Mouse (Mus musculus) fibroblast of lung, adult 2 months (primary cell): ENCODE results near the gene Ppp1r2.

Source experiments
- DNase-seq: peaks from one replicate; pipeline ENCODE4 v3.0.0-alpha.2; 2011; ENCODE audit warnings: low read depth

Ppp1r2 gene

GRCm38 (mm10) chr16:31233541-31234339 lies 41.3 kb downstream of the Ppp1r2 start:
- peak; percentile 96 for DNase-seq

- no peak for DNase-seq
Measured at GRCm38 (mm10) chr16:31233167-31233498, 41.9 kb downstream of the Ppp1r2 start.

GRCm38 (mm10) chr16:31232491-31233166 lies 42.4 kb downstream of the Ppp1r2 start:
- no peak for DNase-seq

GRCm38 (mm10) chr16:31231591-31231990 lies 43.5 kb downstream of the Ppp1r2 start:
- no peak for DNase-seq

GRCm38 (mm10) chr16:31227746-31228145 lies 47.3 kb downstream of the Ppp1r2 start:
- DNase-seq = no peak

GRCm38 (mm10) chr16:31215271-31215670 lies 59.8 kb downstream of the Ppp1r2 start:
- no peak for DNase-seq

- DNase-seq = no peak
Measured at GRCm38 (mm10) chr16:31213463-31213862, 61.6 kb downstream of the Ppp1r2 start.

- DNase-seq = no peak
Measured at GRCm38 (mm10) chr16:31211503-31211902, 63.6 kb downstream of the Ppp1r2 start.

- DNase-seq = no peak
Measured at GRCm38 (mm10) chr16:31210453-31210852, 64.6 kb downstream of the Ppp1r2 start.

GRCm38 (mm10) chr16:31209911-31210310 lies 65.2 kb downstream of the Ppp1r2 start:
- DNase-seq = no peak

- no peak for DNase-seq
Measured at GRCm38 (mm10) chr16:31205726-31206125, 69.4 kb downstream of the Ppp1r2 start.

- no peak for DNase-seq
Measured at GRCm38 (mm10) chr16:31205187-31205586, 69.9 kb downstream of the Ppp1r2 start.

- DNase-seq = no peak
Measured at GRCm38 (mm10) chr16:31204216-31204615, 70.9 kb downstream of the Ppp1r2 start.

GRCm38 (mm10) chr16:31201704-31202103 lies 73.4 kb downstream of the Ppp1r2 start:
- DNase-seq = no peak
